Mouse (Mus musculus): Measurements from ENCODE around the gene Anp32a. TPM values are rescaled to one million over a fixed set of nuclear protein-coding genes. Genes with fewer than 3 reads are reported as not detected.

The Anp32a gene
- total and polyA plus RNA-seq, 2 experiments = 27.3 to 96.2 TPM

- no peak overlapping the region for H3K27ac ChIP-seq (replicated peaks; ENCODE audit: insufficient read depth, low read depth, low read length)
- TF ChIP-seq POLR2A (IDR thresholded peaks at IDR 0.05; ENCODE audit: extremely low read depth, insufficient read depth, low read length) (no peak), CTCF (IDR thresholded peaks at IDR 0.05; ENCODE audit: low read depth, low read length) (no peak)
- H3K4me1 ChIP-seq (ENCODE audit: control insufficient read depth, insufficient read depth, low read length) = 0 out of 2 replicates have a peak, but pooled peaks cover 2% of the 10 kb centered on the region
- no peak overlapping the region for H3K4me3 ChIP-seq (ENCODE audit: insufficient read depth, low read depth, low read length)
- no peaks in the 10 kb centered on the region for H3K27me3 ChIP-seq (ENCODE audit: control insufficient read depth, insufficient read depth, low read length)
- 93% methylated on average over 6 of the region's 6 CpGs for WGBS
- H3K9ac ChIP-seq (ENCODE audit: low read depth, low read length) = no peak overlapping the region
- no peaks in the 10 kb centered on the region for H3K36me3 ChIP-seq (ENCODE audit: control insufficient read depth, insufficient read depth, low read length)
- no peak for DNase-seq (ENCODE audit: extremely low read depth, low read depth, low spot score)
- H3K79me2 ChIP-seq (ENCODE audit: control insufficient read depth, insufficient read depth, low read length) = no peaks in the 10 kb centered on the region
Observed at GRCm38 (mm10) chr9:62421911-62422310, 80.8 kb downstream of the Anp32a start.

- no peak overlapping the region for H3K9ac ChIP-seq (ENCODE audit: low read depth, low read length)
- H3K4me1 ChIP-seq (ENCODE audit: control insufficient read depth, insufficient read depth, low read length) = 0 out of 2 replicates have a peak, but pooled peaks cover 2% of the 10 kb centered on the region
- no peak for DNase-seq (ENCODE audit: extremely low read depth, low read depth, low spot score)
- no peaks in the 10 kb centered on the region for H3K27me3 ChIP-seq (ENCODE audit: control insufficient read depth, insufficient read depth, low read length)
- 69% methylated on average over 10 of the region's 10 CpGs for WGBS
- TF ChIP-seq POLR2A (IDR thresholded peaks at IDR 0.05; ENCODE audit: extremely low read depth, insufficient read depth, low read length) = no peak
- H3K79me2 ChIP-seq (ENCODE audit: control insufficient read depth, insufficient read depth, low read length) = no peaks in the 10 kb centered on the region
- no peaks in the 10 kb centered on the region for H3K36me3 ChIP-seq (ENCODE audit: control insufficient read depth, insufficient read depth, low read length)
- peak overlapping the region; percentile 32 for H3K27ac ChIP-seq (replicated peaks; ENCODE audit: insufficient read depth, low read depth, low read length)
- H3K4me3 ChIP-seq (ENCODE audit: insufficient read depth, low read depth, low read length) = no peak overlapping the region
Observed at GRCm38 (mm10) chr9:62422926-62423325, 81.8 kb downstream of the Anp32a start.

DNA sequence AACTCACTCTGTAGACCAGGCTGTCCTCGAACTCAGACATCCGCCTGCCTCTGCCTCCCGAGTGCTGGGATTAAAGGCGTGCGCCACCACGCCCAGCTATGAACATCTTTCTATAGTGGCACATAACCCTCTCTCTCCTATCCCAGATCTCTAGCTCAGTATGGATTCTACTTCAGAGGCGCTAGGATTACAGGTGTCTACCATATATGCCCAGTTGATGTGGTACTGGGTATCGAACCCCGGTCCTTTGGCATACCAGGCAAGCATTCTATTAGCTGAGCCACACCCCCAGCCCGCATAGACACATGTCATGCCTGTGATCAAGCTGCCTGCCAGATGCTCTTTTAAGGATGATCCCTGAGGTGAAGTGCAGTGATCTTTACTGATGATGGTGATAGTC lies 82.8 kb downstream of the Anp32a start:
- DNase-seq (ENCODE audit: extremely low read depth, low read depth, low spot score) = no peak
- Histone ChIP-seq H3K79me2 (ENCODE audit: control insufficient read depth, insufficient read depth, low read length) (no peaks in the 10 kb centered on the region), H3K36me3 (ENCODE audit: control insufficient read depth, insufficient read depth, low read length) (no peaks in the 10 kb centered on the region), H3K27ac (replicated peaks; ENCODE audit: insufficient read depth, low read depth, low read length) (no peak overlapping the region), H3K9ac (ENCODE audit: low read depth, low read length) (no peak overlapping the region), H3K4me3 (ENCODE audit: insufficient read depth, low read depth, low read length) (no peak overlapping the region), H3K4me1 (ENCODE audit: control insufficient read depth, insufficient read depth, low read length) (0 out of 2 replicates have a peak, but pooled peaks cover 2% of the 10 kb centered on the region), H3K27me3 (ENCODE audit: control insufficient read depth, insufficient read depth, low read length) (no peaks in the 10 kb centered on the region)
- no peak for TF ChIP-seq POLR2A (IDR thresholded peaks at IDR 0.05; ENCODE audit: extremely low read depth, insufficient read depth, low read length)
- TF ChIP-seq CTCF (IDR thresholded peaks at IDR 0.05; ENCODE audit: low read depth, low read length) = no peak
- 98% methylated on average over 10 of the region's 10 CpGs for WGBS

- Histone ChIP-seq H3K79me2 (ENCODE audit: control insufficient read depth, insufficient read depth, low read length) (no peaks in the 10 kb centered on the region), H3K27ac (replicated peaks; ENCODE audit: insufficient read depth, low read depth, low read length) (peak overlapping the region; percentile 76), H3K4me3 (ENCODE audit: insufficient read depth, low read depth, low read length) (no peak overlapping the region), H3K9ac (ENCODE audit: low read depth, low read length) (no peak overlapping the region), H3K27me3 (ENCODE audit: control insufficient read depth, insufficient read depth, low read length) (no peaks in the 10 kb centered on the region), H3K36me3 (ENCODE audit: control insufficient read depth, insufficient read depth, low read length) (no peaks in the 10 kb centered on the region), H3K4me1 (ENCODE audit: control insufficient read depth, insufficient read depth, low read length) (0 out of 2 replicates have a peak, but pooled peaks cover 2% of the 10 kb centered on the region)
- WGBS = 56% methylated on average over 5 of the region's 5 CpGs
- TF ChIP-seq CTCF (IDR thresholded peaks at IDR 0.05; ENCODE audit: low read depth, low read length) (no peak), POLR2A (IDR thresholded peaks at IDR 0.05; ENCODE audit: extremely low read depth, insufficient read depth, low read length) (no peak)
- no peak for DNase-seq (ENCODE audit: extremely low read depth, low read depth, low spot score)
Observed at GRCm38 (mm10) chr9:62425265-62425664, 84.2 kb downstream of the Anp32a start.

GRCm38 (mm10) chr9:62426021-62426420 lies 84.9 kb downstream of the Anp32a start:
- H3K79me2 ChIP-seq (ENCODE audit: control insufficient read depth, insufficient read depth, low read length) = no peaks in the 10 kb centered on the region
- H3K9ac ChIP-seq (ENCODE audit: low read depth, low read length) = no peak overlapping the region
- WGBS = 90% methylated on average over 19 of the region's 19 CpGs
- H3K27ac ChIP-seq (replicated peaks; ENCODE audit: insufficient read depth, low read depth, low read length) = peak overlapping the region; percentile 37; the same call in 1 of the 2 replicates
- no peaks in the 10 kb centered on the region for H3K4me1 ChIP-seq (ENCODE audit: control insufficient read depth, insufficient read depth, low read length)
- no peak overlapping the region for H3K4me3 ChIP-seq (ENCODE audit: insufficient read depth, low read depth, low read length)
- TF ChIP-seq POLR2A (IDR thresholded peaks at IDR 0.05; ENCODE audit: extremely low read depth, insufficient read depth, low read length) (no peak), CTCF (IDR thresholded peaks at IDR 0.05; ENCODE audit: low read depth, low read length) (no peak)
- no peak for DNase-seq (ENCODE audit: extremely low read depth, low read depth, low spot score)
- H3K36me3 ChIP-seq (ENCODE audit: control insufficient read depth, insufficient read depth, low read length) = no peaks in the 10 kb centered on the region
- H3K27me3 ChIP-seq (ENCODE audit: control insufficient read depth, insufficient read depth, low read length) = no peaks in the 10 kb centered on the region

GRCm38 (mm10) chr9:62426531-62426930 lies 85.4 kb downstream of the Anp32a start:
- Histone ChIP-seq H3K36me3 (ENCODE audit: control insufficient read depth, insufficient read depth, low read length) (no peaks in the 10 kb centered on the region), H3K4me3 (ENCODE audit: insufficient read depth, low read depth, low read length) (no peak overlapping the region), H3K9ac (ENCODE audit: low read depth, low read length) (no peak overlapping the region), H3K79me2 (ENCODE audit: control insufficient read depth, insufficient read depth, low read length) (no peaks in the 10 kb centered on the region), H3K4me1 (ENCODE audit: control insufficient read depth, insufficient read depth, low read length) (no peaks in the 10 kb centered on the region), H3K27me3 (ENCODE audit: control insufficient read depth, insufficient read depth, low read length) (no peaks in the 10 kb centered on the region), H3K27ac (replicated peaks; ENCODE audit: insufficient read depth, low read depth, low read length) (no peak overlapping the region)
- 90% methylated on average over 6 of the region's 6 CpGs for WGBS
- no peak for DNase-seq (ENCODE audit: extremely low read depth, low read depth, low spot score)
- no peak for TF ChIP-seq POLR2A (IDR thresholded peaks at IDR 0.05; ENCODE audit: extremely low read depth, insufficient read depth, low read length)
- no peak for TF ChIP-seq CTCF (IDR thresholded peaks at IDR 0.05; ENCODE audit: low read depth, low read length)

Data from liver, adult 2 months (tissue).